Mouse (Mus musculus) stomach, adult 2 months (tissue): ENCODE measurements around the gene Myrip. TPM values are rescaled to one million over a fixed set of nuclear protein-coding genes. Genes with fewer than 3 reads are reported as not detected.

Experiments used
- polyA plus RNA-seq: library from polyadenylated mRNA; depleted of rRNA; stranded (reverse); fragments of >200 nt; gene quantifications from 2 replicates; pipeline ENCODE4 v1.2.3, GENCODE M21; 2012; rRNA removed

Gene Myrip
- polyA plus RNA-seq = 0.67 and 0.71 TPM in 2 replicates

DNA sequence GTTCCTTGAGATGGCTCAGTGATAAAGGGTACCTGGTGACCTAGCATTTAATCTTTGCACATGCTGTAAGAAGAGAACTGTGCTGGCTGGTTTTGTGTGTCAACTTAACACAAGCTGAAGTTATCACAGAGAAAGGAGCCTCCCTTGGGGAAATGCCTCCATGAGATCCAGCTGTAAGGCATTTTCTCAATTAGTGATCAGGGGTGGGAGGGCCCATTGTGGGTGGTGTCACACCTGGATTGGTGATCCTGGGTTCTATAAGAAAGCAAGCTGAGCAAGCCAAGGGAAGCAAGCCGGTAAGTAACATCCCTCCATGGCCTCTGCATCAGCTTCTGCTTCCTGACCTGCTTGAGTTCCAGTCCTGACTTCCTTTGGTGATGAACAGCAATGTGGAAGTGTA lies at the start of gene Myrip:
Gene Myrip, plus strand, starts transcription at position 301 of the 400 bp plus-strand sequence.

DNA sequence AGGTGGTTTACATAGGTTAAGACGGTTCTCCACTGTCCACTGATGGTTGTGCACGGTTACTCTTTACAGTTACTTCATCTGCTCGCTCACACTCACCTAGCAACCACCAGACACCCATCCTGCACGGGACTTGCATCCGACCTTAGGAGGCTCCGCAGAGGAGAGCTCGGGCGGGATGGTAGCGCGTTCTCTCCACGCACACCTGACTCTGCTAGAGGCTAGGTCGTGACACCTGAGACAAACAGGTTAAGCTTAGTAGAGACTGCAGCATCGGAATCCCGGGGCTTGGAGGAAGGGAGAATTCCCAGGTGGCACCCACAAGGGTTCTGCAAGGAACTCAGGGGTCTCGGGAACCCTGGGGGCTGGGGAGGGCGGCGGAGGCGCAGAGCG lies 190.7 kb downstream of the Myrip start, which contains the start of gene Eif1b:
Gene Eif1b, plus strand, starts transcription at position 223 of the 390 bp plus-strand sequence.

Other genes starting within 250 kb of the Myrip start
- gene Cx3cr1, start 231.6 kb upstream of the Myrip start, polyA plus RNA-seq = 2.4 and 2.7 TPM in 2 replicates
- gene Ccr8, start 209.4 kb upstream of the Myrip start, polyA plus RNA-seq = 0.06 and 0.15 TPM in 2 replicates
- gene Slc25a38, start 191.1 kb upstream of the Myrip start, polyA plus RNA-seq = 14.6 and 19.7 TPM in 2 replicates
- gene Rpsa, start 173.8 kb upstream of the Myrip start, polyA plus RNA-seq = 1,902 and 2,484 TPM in 2 replicates
- gene Mobp, start 151.8 kb upstream of the Myrip start, polyA plus RNA-seq = not detected in 2 replicates
- gene Eif1b, start 190.7 kb downstream of the Myrip start, polyA plus RNA-seq = 28.9 and 51.6 TPM in 2 replicates
- 2.2 TPM in 2 replicates for gene Entpd3, start 238.3 kb downstream of the Myrip start, polyA plus RNA-seq